Comparison of ENCODE assay signal across 9 mouse cellular contexts in genomic region chr17:5890429-5890828, GRCm38 (mm10). TPM values are rescaled to one million over a fixed set of nuclear protein-coding genes. Genes with fewer than 3 reads are reported as not detected.
A peak's percentile ranks its signal among the peaks of the same experiment; 100 is the strongest.
DNase-seq lines count a peak whose midpoint lies in the region; ATAC-seq and TF ChIP-seq lines count a peak whose summit lies in the region.
"Had no signal": no experiment of that assay in that cellular context is flagged by ENCODE, and none has a peak within 500 bp of the region (broad histone marks: within the 10 kb centered on the region; RNA-seq: fewer than 3 reads in every experiment).

No protein-coding gene starts in this region.

- DNase-seq in intestine, embryonic 14.5 days (ENCODE audit: low spot score) = peak; percentile 88
- peak; percentile 95 for DNase-seq in adrenal gland, postnatal 14 days
- peak; percentile 82 for DNase-seq in embryonic facial prominence, embryonic 10.5 days (ENCODE audit: low spot score)
- peak; percentile 88 to 93 for DNase-seq in heart, postnatal 14 days
- DNase-seq in left cerebral cortex, postnatal 14 days (ENCODE audit: low spot score in 2 of 2) = peak; percentile 65 to 77
- DNase-seq in monocyte, adult 2 months (ENCODE audit: low read depth in 1 of 2, low spot score in 2 of 2) = peak; percentile 43 to 67
- peak; percentile 86 for DNase-seq in stomach, postnatal 0 days (ENCODE audit: low spot score)

- H3K36me3 ChIP-seq in intestine, embryonic 14.5 days (ENCODE audit: control insufficient read depth, insufficient read depth, low read length) = peaks cover 17% of the 10 kb centered on the region
- no peaks in the 10 kb centered on the region for H3K36me3 ChIP-seq in intestine, embryonic 15.5 days
- peaks cover 11% of the 10 kb centered on the region for H3K36me3 ChIP-seq in embryonic facial prominence, embryonic 10.5 days (replicated peaks)
- H3K36me3 ChIP-seq in stomach, postnatal 0 days (ENCODE audit: control insufficient read depth, insufficient read depth, low read length) = peaks cover 3% of the 10 kb centered on the region

- WGBS in intestine, embryonic 14.5 days = 29% methylated on average over 8 of the region's 8 CpGs
- WGBS in intestine, embryonic 15.5 days = 29% methylated on average over 8 of the region's 8 CpGs
- WGBS in embryonic facial prominence, embryonic 10.5 days = 45% methylated on average over 8 of the region's 8 CpGs
- WGBS in stomach, postnatal 0 days = 34% methylated on average over 8 of the region's 8 CpGs

- H3K27me3 ChIP-seq in intestine, embryonic 14.5 days (replicated peaks; ENCODE audit: control insufficient read depth, insufficient read depth, low read length) = no peaks in the 10 kb centered on the region
- no peaks in the 10 kb centered on the region for H3K27me3 ChIP-seq in intestine, embryonic 15.5 days (replicated peaks)
- no peaks in the 10 kb centered on the region for H3K27me3 ChIP-seq in embryonic facial prominence, embryonic 10.5 days (replicated peaks; ENCODE audit: low read depth, poor library complexity, severe bottlenecking)
- H3K27me3 ChIP-seq in stomach, postnatal 0 days (ENCODE audit: control insufficient read depth, insufficient read depth, low read length) = no peaks in the 10 kb centered on the region
- H3K27me3 ChIP-seq: embryonic facial prominence, embryonic 15.5 days had no signal

- TF ChIP-seq EP300 in stomach, postnatal 0 days (optimal IDR thresholded peaks at IDR 0.05) = no peak

- H3K4me1 ChIP-seq in intestine, embryonic 14.5 days (replicated peaks; ENCODE audit: control insufficient read depth, insufficient read depth, low read length) = peaks cover 6% of the 10 kb centered on the region
- peaks cover 9% of the 10 kb centered on the region; the same call in 1 of the 2 replicates for H3K4me1 ChIP-seq in intestine, embryonic 15.5 days (replicated peaks)
- peaks cover 45% of the 10 kb centered on the region for H3K4me1 ChIP-seq in embryonic facial prominence, embryonic 10.5 days
- H3K4me1 ChIP-seq in stomach, postnatal 0 days (replicated peaks; ENCODE audit: control insufficient read depth, insufficient read depth) = no peaks in the 10 kb centered on the region

- intact Hi-C loops in heart, postnatal 14 days (cut with DNase I) = loop anchor here (1.0 to 5.0 kb wide), 2 partner anchors 94 to 458 kb away; no protein-coding TSS in a partner anchor
- intact Hi-C loops in left cerebral cortex, postnatal 14 days (cut with DNase I) = loop anchor here (5.0 to 10.0 kb wide), 2 partner anchors 48 to 446 kb away; partner anchors contain the start of genes Snx9 and Tmem242

- ATAC-seq in intestine, embryonic 14.5 days (replicated peaks; ENCODE audit: low FRiP score, low TSS enrichment, low read depth) = 0 out of 2 replicates have a peak, but pooled peaks have one; percentile 13
- ATAC-seq in intestine, embryonic 15.5 days = no peak
- 0 out of 2 replicates have a peak, but pooled peaks have one; percentile 27 for ATAC-seq in stomach, postnatal 0 days (ENCODE audit: low FRiP score, low TSS enrichment)

- no peak overlapping the region for H3K4me3 ChIP-seq in intestine, embryonic 14.5 days (ENCODE audit: low read depth, low read length)
- no peak overlapping the region for H3K4me3 ChIP-seq in intestine, embryonic 15.5 days (replicated peaks)
- no peak overlapping the region for H3K4me3 ChIP-seq in embryonic facial prominence, embryonic 10.5 days
- H3K4me3 ChIP-seq in stomach, postnatal 0 days (ENCODE audit: low read depth, low read length) = no peak overlapping the region
- H3K4me3 ChIP-seq: embryonic facial prominence, embryonic 15.5 days had no signal

- no peaks in the 10 kb centered on the region for H3K9me3 ChIP-seq in intestine, embryonic 14.5 days (ENCODE audit: control insufficient read depth, low read length)
- no peaks in the 10 kb centered on the region for H3K9me3 ChIP-seq in intestine, embryonic 15.5 days
- H3K9me3 ChIP-seq in embryonic facial prominence, embryonic 10.5 days = no peaks in the 10 kb centered on the region
- H3K9me3 ChIP-seq in stomach, postnatal 0 days (ENCODE audit: control insufficient read depth, low read length) = no peaks in the 10 kb centered on the region
- H3K9me3 ChIP-seq: embryonic facial prominence, embryonic 15.5 days had no signal

- H3K4me2 ChIP-seq in intestine, embryonic 14.5 days (ENCODE audit: low read length) = no peak overlapping the region
- no peak overlapping the region for H3K4me2 ChIP-seq in intestine, embryonic 15.5 days (replicated peaks)
- H3K4me2 ChIP-seq in stomach, postnatal 0 days (replicated peaks; ENCODE audit: low read depth) = no peak overlapping the region
- H3K4me2 ChIP-seq: embryonic facial prominence, embryonic 15.5 days had no signal

- TF ChIP-seq CTCF in stomach, postnatal 0 days (IDR thresholded peaks at IDR 0.05; ENCODE audit: low read depth) = peak; percentile 97

- H3K9ac ChIP-seq in intestine, embryonic 14.5 days (ENCODE audit: low read length) = no peak overlapping the region
- H3K9ac ChIP-seq in intestine, embryonic 15.5 days = no peak overlapping the region
- no peak overlapping the region for H3K9ac ChIP-seq in stomach, postnatal 0 days (ENCODE audit: low read length)
- H3K9ac ChIP-seq: embryonic facial prominence, embryonic 15.5 days had no signal

- no peak overlapping the region for H3K27ac ChIP-seq in intestine, embryonic 14.5 days (ENCODE audit: low read depth)
- H3K27ac ChIP-seq in intestine, embryonic 15.5 days = no peak overlapping the region
- H3K27ac ChIP-seq in embryonic facial prominence, embryonic 10.5 days (replicated peaks) = no peak overlapping the region
- no peak overlapping the region for H3K27ac ChIP-seq in stomach, postnatal 0 days (replicated peaks)
- H3K27ac ChIP-seq: embryonic facial prominence, embryonic 15.5 days had no signal

RNA-seq across cellular contexts. Expression of gene Snx9, which starts 49.3 kb away (rescaled TPM):
- polyA plus RNA-seq in intestine, embryonic 14.5 days (2014; fragmentation: Nextera tagmentation; extraction: Ambion mirVana) = 41.5 and 42.7 TPM in 2 replicates
- 49.8 and 55.9 TPM in 2 replicates for polyA plus RNA-seq in intestine, embryonic 15.5 days (2015; fragmentation: Nextera tagmentation; extraction: Ambion mirVana)
- 48.4 and 49.2 TPM in 2 replicates for total RNA-seq in adrenal gland, postnatal 14 days (2021)
- polyA plus RNA-seq in embryonic facial prominence, embryonic 10.5 days (2016; fragmentation: Nextera tagmentation; extraction: Ambion mirVana) = 16.3 and 19.5 TPM in 2 replicates
- 10 to 100 TPM; 31.5 to 33.3 TPM for total RNA-seq in heart, postnatal 14 days (2021)
- total RNA-seq in left cerebral cortex, postnatal 14 days (2021) = 10 to 100 TPM; 11.4 to 12.2 TPM
- polyA plus RNA-seq in stomach, postnatal 0 days (2015; fragmentation: Nextera tagmentation; extraction: Ambion mirVana) = 34.8 and 36.3 TPM in 2 replicates

RNA-seq across cellular contexts. Expression of gene Synj2, which starts 50.7 kb away (rescaled TPM):
- 9.0 and 10.0 TPM in 2 replicates for polyA plus RNA-seq in intestine, embryonic 14.5 days (2014; fragmentation: Nextera tagmentation; extraction: Ambion mirVana)
- polyA plus RNA-seq in intestine, embryonic 15.5 days (2015; fragmentation: Nextera tagmentation; extraction: Ambion mirVana) = 4.8 and 4.9 TPM in 2 replicates
- 12.4 and 13.3 TPM in 2 replicates for total RNA-seq in adrenal gland, postnatal 14 days (2021)
- polyA plus RNA-seq in embryonic facial prominence, embryonic 10.5 days (2016; fragmentation: Nextera tagmentation; extraction: Ambion mirVana) = 1.4 and 1.8 TPM in 2 replicates
- total RNA-seq in heart, postnatal 14 days (2021) = 10 to 100 TPM; 30.7 to 32.1 TPM
- 10 to 100 TPM; 60.1 to 64.4 TPM for total RNA-seq in left cerebral cortex, postnatal 14 days (2021)
- 3.2 and 3.3 TPM in 2 replicates for polyA plus RNA-seq in stomach, postnatal 0 days (2015; fragmentation: Nextera tagmentation; extraction: Ambion mirVana)
